Mouse (Mus musculus) heart, postnatal 0 days (tissue): ENCODE results near the gene Itpa.

Experiments used
- CTCF ChIP-seq: IDR thresholded peaks from 2 replicates; pipeline ENCODE4 v1.5.1; 2016; ENCODE audit warnings: antibody characterized with exemption, control low read depth, low read depth
- EP300 ChIP-seq: IDR thresholded peaks from 2 replicates; pipeline ENCODE4 v1.6.1; 2016; ENCODE audit warnings: antibody characterized with exemption, low read depth

GRCm38 (mm10) chr2:130645198-130645597 is 22.2 kb upstream of the Itpa start:
- no peak for TF ChIP-seq CTCF
- no peak for TF ChIP-seq EP300
